Mouse (Mus musculus) liver, adult 10 weeks (tissue): ENCODE measurements around the gene Smu1. TPM values are rescaled to one million over a fixed set of nuclear protein-coding genes. Genes with fewer than 3 reads are reported as not detected.

ENCODE experiments used
- polyA plus RNA-seq: library from polyadenylated mRNA; stranded (reverse); fragments of 350-450 nt; fragmentation: Illumina TruSeq; extraction: RNeasy Lipid Tissue Mini Kit (QIAGEN cat#74804); gene quantifications from one replicate; pipeline ENCODE4 v1.2.3, GENCODE M21; 2014; ENCODE audit warnings: low read depth, low replicate concordance

Gene Smu1
- 72.9 TPM for polyA plus RNA-seq

DNA sequence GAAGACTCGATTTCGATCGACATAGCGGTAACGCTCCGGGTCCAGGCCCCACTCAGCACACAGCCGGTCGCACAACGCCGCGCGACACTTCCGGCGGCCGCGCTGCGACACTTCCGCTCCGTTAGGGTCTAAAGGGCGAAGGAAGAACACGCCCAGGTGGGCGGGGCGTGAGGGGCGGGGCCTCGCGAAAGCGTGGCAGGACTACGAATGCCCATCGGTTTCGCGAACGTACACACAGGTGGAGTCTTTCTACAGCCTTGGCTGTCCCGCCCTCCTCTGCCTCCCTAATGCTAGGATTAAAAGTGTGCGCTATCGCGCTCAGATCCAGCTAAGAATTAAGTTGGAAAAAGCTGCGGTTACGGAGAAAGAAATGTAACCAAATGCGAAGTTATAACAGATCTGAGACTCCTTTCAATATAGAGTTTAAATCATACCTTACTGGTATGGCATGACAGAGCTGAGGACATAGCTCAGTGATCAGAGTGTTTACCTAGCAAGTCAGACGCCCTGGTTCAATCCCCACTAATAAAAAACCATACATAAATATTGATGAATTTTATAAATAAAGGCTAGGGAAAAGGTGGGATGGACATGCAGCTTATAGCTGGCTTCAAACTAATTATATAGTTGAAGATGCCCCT lies at the start of gene Smu1:
Gene Smu1, minus strand, starts transcription at position 144 of the 641 bp plus-strand sequence.

DNA sequence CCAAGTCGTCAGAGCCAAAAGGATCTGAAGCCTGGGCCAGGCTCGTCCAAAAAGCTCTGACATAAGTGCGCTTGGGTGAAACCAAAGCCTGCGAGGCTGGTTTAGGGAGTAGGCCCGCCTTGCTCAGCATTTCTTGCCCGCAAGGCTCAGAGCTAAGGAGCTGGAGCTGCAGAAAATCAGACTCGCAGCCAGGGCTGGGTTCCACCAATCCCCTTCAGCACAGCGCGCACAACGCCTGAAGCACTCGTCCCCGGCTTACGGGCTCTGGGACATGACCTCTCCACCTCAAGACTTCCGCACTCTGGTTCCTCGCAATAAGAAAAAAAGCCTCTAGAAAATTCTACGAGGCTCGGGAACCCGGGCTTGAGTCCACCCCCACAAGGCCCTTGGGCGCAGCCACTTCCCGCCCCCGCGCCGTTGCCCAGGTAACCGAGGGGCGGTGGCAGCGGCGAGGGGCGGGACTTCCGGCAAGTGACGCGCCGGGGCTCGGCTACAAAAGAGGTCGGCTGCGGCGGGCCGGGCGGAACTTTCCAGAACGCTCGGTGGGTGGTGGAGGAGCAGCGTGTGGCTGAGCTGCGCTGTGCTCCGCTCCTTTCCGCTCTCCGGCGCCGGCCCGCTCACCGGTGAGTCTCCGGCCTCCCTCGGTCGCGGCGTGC lies 35.6 kb downstream of the Smu1 start, which contains the start of gene Dnaja1:
Gene Dnaja1, plus strand, starts transcription at position 140 of the 656 bp plus-strand sequence.

DNA sequence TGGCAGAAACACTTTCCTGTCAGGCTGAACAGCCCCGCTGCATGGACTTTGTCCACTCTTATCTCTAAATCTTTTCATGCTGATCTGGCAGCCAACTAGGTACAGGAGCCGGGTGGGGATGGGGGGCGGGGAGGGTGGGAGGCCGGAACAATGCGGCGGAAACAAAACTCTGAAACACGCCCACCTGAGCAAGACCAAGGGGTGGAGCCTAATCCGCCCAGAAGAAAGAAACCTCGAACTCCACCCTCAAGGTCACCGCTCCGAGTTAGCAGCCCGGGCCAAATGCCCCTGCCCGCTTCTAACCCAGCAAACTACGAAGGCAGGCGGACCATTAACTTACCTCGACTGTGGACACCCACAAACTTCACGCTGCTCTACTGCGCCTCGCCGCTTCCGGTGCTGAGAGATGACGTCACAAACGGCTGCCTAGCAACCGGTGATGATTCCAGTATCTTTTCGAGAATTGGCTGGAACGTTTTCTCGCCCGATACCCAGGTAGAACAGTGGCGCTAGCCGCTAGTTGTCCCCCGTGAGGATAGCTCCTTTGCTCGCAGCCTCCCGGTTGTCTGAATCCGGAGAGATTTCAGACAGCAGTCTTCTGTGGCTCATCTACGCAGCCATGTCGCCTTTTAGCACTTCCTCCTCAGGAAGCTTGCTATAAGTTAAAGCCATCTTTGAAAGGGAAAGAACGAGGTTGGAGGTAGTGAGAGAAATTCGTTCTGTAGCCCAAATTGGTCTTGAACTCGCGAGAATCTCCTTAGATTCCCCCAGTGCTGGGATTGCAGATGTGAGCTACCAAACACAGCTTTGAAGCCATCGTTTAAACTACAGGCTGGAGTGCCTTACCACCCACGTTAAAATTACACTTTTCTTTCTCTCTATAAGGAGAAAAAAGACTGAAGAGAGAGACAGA lies 54.7 kb downstream of the Smu1 start, which contains the start of gene Aptx:
Gene Aptx, minus strand, starts transcription at position 398 of the 913 bp plus-strand sequence.

Other genes with a start within 250 kb of the Smu1 start
- gene Aptx, start 54.7 kb downstream of the Smu1 start, polyA plus RNA-seq: 5.4 TPM
- 639 TPM for gene Dnaja1, start 35.8 kb downstream of the Smu1 start, polyA plus RNA-seq
- gene B4galt1, start 96.1 kb upstream of the Smu1 start, polyA plus RNA-seq: 23.9 TPM
- gene Spink4, start 162.1 kb upstream of the Smu1 start, polyA plus RNA-seq: not detected
- gene Bag1, start 190.4 kb upstream of the Smu1 start, polyA plus RNA-seq: 180 TPM
- 112 TPM for gene Chmp5, start 190.5 kb upstream of the Smu1 start, polyA plus RNA-seq
- 31.2 TPM for gene Nfx1, start 213.0 kb upstream of the Smu1 start, polyA plus RNA-seq